Mouse (Mus musculus): ENCODE data around the gene Rprd2.
"Not testable (repeated sequence)": the region's sequence is repeated elsewhere in the genome, so short reads cannot be mapped to it uniquely, and the experiment has no call there.

The Rprd2 gene

DNA sequence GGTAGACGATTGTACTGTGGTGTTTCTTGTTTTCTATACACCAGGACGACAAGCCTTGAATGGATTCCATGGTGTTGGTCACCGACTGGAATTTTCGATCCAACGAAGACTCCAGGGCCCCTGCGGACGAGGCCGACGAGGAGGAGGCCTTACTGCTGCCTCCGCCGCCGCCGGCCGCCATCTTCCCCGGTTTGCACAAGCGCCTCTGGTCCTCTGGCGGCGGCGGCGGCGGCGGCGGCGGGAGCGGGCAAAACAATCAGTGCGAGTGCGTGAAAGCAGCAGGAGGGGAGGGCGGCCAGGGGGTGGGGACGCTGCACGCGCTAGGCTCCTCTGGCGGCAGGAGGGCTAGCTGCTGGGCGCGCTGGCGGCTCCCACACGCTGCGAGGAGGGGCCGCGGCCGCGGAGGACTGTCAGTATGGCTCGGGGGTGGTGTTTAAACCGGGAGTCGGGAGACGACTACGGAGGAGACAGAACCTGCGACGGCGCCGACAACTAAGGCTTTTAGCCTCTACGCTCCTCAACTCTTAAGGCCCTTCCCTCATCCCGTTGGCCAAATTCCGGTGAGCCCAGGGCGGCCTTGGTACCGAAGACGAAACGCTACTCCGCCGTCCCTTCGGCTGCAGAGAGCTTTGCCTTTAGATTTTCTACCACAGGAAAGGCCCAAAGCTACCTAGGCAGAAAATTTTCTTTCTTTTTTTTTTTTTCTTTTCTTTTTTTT lies at the start of gene Rprd2:
TSS of gene Rprd2 (minus strand) at position 293 of the 718 bp plus-strand sequence.
- DNase-seq (ENCODE audit: low spot score in 2 of 2): peak; percentile 74 to 89

DNA sequence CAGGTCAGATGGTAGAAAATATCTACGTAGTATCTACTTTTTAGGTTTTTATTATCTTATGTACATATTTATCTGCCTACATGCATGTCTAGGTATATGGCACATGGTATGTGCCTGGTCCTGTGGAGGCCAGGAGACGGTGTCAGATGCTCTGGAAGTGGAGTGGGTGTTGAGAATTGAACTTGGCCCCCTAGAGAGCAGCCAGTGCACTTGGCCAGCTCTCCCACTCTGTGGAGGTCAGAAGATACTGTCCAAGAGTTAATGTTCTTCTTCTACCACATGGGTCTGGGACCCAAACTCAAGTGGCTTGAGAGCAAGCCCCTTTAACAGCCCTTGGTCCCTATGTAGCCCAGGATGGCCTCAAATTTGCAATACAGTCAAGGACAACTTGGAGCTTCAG lies 48.7 kb upstream of the Rprd2 start:
- no peak for DNase-seq (ENCODE audit: low spot score in 2 of 2)

DNA sequence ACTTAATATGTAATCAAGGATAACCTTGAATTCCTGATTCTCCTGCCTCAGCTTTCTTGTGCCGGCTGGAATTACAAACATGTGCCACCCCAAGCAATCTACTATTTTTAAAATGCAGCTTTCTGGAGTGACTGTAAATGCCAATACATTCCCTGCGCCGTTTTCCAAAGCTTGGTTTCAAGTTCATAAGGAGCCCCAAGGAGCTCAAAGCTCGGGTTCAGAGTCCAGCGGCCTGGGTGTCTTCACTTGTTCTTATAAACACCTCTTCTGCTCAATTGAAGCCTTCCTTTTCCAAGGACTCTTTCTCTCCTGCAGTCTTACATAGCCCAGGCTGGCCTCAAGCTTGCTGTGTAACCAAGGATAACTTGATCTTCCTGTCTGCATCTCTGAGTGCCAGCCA lies 47.4 kb upstream of the Rprd2 start:
- no peak for DNase-seq (ENCODE audit: low spot score in 2 of 2)

DNA sequence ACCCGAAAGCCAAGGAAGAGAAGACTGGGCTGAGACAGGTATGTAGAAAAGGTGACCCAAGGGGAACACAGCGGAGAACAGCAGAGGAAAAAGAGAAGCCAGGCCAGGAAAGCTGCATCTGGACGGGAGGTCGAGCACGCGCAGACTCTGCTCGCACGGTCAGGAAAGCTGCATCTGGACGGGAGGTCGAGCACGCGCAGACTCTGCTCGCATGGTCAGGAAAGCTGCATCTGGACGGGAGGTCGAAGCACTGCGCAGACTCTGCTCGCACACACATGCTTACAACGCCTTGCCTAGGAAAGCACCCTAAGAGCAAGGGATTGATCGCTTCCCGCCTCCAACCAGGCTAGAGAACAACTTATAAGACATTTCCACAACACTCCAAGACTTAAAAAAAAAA lies 46.9 kb upstream of the Rprd2 start:
- no peak for DNase-seq (ENCODE audit: low spot score in 2 of 2)

DNA sequence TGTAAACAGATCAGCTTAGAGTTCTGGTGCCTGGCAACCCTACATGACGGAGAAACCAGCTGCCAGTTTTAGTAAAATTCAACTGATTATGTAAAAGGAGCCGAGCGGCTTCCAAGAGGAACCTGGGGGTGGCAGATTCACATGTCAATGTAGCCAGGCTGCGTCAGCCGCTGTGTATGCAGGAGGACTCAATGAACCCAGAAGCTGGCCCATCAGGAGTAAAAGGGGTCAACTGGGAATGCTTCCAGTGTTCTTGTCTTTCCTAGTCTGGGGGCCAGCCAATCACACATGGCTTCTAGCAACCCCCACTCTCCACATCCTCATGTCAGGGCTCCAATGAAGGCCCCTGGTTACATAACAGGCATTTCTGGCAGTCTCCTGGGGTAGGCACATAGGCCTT lies 46.4 kb upstream of the Rprd2 start:
- DNase-seq (ENCODE audit: low spot score in 2 of 2): no peak

DNA sequence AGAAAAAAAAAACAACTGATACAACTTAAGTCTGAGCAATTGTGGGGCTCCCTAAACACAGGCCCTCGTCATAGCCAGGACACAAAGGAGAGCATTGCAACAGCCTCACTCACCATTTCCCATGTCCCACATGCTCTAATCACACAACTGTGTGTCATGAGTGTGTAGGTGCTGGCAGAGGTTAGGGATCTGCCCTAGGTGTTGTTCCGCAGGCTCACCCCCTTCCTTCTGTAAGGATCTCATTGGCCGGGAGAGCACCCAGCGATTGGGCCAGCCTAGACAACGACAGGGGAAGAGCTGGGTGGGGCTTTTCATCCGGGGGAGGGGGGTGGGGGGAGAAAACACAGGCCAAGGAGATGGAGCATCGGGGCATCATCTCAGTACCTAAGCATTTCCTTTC lies 44.9 kb upstream of the Rprd2 start:
- DNase-seq (ENCODE audit: low spot score in 2 of 2): no peak

DNA sequence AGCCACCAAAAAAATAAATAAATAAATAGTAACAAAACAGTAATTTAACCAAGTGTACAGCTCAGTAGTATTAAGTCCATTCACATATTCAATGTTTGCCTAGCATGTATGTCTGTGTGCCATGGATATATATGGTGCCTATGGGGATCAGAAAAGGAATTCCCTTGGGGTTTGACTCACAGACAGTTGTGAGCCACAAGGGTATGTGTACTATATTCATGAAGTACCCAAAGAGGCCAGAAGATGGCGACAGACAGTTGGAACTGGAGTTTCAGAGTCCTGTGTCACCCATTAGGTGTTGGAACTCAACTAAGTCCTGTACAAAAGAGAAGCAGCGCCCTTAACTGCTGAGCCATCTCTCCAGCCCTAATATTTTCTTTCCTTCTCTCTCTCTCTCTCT lies 43.1 kb upstream of the Rprd2 start:
- DNase-seq (ENCODE audit: low spot score in 2 of 2): peak; percentile 84 to 90

DNA sequence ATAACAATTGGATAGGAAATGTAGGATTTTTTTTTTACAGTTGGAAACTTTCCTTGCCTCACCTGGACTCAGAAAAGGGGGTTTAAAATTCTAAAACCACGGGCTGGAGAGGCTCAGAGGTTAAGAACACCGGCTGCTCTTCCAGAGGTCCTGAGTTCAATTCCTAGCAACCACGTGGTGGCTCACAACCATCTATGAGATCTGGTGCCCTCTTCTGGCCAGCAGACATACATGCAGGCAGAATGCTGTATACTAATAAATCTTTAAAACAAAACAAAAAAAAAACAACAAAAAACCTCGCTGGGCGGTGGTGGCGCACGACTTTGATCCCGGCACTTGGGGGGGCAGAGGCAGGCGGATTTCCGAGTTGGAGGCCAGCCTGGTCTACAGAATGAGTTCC lies 42.6 kb upstream of the Rprd2 start:
- peak; percentile 28 to 76 for DNase-seq (ENCODE audit: low spot score in 2 of 2)

DNA sequence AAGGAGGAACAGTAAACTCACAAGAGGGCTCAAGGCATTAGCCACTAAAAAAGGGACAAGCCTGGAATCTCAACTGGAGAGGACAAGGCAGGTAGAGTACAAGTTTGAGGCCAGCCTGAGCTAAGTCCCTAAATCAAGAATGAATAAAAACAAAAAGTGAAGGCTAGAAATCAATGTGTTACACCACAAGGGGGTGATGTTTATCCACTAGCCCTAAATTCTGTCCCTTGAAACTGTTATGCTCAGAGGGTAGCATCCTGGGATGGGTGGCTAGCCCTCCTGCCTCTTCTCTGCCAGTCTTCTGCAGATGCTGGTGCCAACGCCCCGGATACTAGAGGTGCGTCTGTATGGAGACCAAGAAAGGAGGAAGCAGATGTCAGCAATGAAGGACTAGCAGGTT lies 41.7 kb upstream of the Rprd2 start:
- no peak for DNase-seq (ENCODE audit: low spot score in 2 of 2)

DNA sequence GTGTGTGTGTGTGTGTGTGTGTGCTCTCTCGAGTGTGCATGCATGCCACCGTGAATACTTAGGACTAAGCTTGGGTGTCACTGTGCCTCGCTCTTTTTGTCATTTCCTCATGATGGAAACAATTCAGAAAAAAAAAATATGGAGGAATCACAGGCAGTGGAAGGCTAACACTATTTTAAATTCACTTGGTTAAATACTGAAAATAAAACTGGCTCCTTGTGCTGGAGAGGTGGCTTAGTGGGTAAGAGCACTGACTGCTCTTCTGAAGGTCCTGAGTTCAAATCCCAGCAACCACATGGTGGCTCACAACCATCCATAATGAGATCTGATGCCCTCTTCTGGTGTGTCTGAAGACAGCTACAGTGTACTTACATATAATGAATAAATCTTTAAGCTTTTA lies 39.6 kb upstream of the Rprd2 start:
- DNase-seq (ENCODE audit: low spot score in 2 of 2): not testable (repeated sequence)

DNA sequence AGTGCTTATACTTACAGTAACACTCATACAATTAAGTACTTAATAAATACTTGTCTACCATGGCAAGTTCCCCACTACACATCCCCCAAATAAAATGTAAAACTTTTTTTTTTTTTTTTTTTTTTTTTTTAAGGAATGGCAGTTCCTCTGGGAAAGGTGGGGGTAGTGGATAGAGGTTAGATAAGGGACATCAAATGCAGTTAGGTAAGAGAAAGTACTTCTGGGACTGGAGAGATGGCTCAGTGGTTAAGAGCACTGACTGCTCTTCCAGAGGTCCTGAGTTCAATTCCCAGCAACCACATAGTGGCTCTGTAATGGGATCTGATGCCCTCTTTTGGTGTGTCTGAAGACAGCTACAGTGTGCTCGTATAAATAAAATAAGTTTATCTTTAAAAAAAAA lies 38.4 kb upstream of the Rprd2 start:
- not testable (repeated sequence) for DNase-seq (ENCODE audit: low spot score in 2 of 2)

DNA sequence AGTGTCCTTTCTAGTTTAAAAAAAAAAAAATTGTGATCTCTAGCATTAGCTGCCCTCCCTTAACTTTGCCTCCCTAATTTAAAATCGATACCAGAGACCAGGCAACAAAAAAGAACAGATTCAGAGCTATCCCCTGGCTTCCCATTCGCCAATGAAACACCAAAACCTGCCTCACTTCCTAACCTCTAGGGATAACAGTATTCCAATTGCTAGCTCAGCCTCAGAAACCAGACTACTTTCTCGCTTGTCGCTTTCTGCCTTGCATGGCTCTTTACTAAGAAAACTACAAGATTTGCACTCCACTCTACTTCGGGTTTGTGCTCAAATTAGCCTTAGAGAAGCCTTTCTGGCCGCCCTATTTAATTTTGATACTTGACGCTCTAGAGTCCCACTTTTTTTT lies 37.5 kb upstream of the Rprd2 start:
- peak in 1 of 2 experiments; percentile 57 for DNase-seq (ENCODE audit: low spot score in 2 of 2)

DNA sequence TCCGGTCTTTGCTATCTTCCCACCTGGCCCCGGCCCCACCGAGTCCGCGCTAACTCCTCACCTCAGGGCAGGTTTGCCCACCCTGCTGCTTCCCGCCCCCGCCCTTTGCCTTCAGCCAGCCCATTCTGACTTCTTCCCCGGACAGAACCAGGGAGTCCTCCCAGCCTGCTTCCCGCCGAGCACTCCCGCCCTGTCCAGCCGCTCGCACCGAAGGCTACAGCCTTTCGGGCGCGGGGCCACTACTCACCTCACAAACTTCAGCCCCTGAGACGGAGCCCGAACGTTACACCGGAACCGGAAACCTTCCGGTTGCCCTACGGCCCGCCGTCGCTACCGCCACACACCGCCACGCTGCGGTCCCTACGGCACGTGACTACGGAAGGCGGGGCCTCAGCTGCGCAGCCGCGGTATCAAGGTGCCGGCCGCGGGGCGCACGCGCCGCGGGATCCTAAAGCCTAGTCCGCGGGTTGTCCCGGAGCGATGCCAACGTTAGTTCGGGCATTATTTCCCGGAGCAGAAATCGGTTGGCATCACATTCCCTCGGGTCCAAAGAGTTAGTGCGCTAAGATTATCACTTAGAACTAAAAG lies 36.9 kb upstream of the Rprd2 start, which contains the start of gene Prpf3:
TSS of gene Prpf3 (minus strand) at position 384 of the 588 bp plus-strand sequence.
- DNase-seq (ENCODE audit: low spot score in 2 of 2): peak; percentile 94 to 96

DNA sequence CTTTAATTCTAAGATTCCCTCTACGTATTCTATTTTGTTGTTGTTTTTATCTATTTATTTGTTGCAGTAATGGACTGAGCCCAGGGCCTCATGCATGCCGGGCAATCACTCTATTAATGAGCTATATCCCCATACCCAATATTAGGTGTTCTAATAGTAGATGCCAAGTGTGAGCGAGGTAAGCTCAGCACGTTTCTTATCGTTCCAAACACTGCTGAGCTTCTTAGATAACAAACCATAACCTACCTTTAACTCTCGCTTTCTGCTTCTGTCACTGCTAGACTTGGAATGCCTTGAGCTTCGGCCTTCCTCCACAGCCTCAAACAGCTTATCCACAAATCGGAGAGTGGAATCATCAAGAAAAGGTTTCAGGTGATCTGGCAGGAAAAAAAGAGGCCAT lies 32.7 kb upstream of the Rprd2 start:
- DNase-seq (ENCODE audit: low spot score in 2 of 2): no peak

DNA sequence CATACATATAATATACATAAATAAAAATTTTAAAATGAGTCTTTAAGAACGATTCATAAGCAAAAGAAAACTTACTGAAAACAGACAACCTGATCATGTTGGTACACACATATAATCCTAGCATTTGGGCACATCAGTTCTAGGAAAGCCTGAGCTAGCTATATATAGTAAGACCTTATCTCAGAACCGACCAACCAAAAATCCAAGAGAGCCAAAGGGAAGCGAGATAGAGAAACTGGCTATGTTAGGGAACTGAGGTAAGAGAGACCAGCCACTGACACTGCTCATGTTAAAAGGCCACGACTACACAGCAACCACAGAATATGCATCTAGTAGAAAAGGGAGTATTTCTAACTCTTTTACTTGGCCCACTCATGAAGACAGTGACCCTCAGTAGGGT lies 31.9 kb upstream of the Rprd2 start:
- DNase-seq (ENCODE audit: low spot score in 2 of 2): no peak

DNA sequence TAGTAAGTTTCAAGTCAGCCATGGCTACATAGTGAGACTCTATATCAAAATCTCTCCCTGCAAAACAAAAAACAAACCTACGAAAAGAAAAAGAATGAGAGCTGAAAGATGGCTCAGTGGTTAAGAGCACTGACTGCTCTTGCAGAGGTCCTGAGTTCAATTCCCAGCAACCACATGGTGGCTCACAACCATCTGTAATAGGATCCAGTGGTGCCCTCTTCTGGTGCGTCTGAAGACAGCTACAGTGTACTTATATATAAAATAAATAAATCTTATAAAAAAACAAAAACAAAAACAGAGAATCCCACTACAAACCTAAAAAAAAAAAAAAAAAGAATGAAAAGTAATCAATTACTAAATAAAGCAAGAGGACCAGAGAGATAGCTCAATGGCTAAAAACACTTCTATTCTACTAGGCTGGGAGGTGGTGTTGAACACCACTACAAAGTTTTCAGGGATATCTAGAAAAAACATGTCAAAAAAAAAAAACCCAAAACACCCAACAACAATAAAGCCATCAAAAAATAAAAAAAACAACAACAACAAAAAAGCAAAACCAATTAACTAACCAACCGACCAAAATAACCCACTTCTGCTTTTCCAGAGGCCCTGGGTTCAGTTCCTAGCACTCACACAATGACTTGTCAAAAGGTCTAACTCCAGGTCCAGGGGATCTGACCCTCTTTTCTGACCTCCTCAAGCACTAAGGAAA lies 24.0 kb upstream of the Rprd2 start:
- DNase-seq (ENCODE audit: low spot score in 2 of 2): no peak

DNA sequence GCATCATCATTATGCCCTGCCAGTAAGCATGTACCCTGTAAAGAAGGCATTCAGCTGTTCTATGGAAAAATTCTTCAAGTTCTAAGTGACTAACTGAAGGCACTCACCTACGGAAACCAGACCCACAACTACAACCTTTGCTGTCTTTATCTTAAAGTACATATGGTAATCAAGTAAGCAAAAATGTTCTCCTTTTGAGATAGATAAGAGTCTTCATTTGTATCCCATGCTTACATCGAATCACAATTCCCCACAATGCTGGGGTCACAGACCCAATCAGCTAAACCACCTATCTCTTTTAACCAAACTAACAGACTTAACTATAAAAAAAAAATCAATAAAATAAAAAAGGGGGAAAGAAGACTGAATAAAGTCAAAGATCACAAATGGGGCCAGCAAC lies 20.6 kb upstream of the Rprd2 start:
- DNase-seq (ENCODE audit: low spot score in 2 of 2): no peak

DNA sequence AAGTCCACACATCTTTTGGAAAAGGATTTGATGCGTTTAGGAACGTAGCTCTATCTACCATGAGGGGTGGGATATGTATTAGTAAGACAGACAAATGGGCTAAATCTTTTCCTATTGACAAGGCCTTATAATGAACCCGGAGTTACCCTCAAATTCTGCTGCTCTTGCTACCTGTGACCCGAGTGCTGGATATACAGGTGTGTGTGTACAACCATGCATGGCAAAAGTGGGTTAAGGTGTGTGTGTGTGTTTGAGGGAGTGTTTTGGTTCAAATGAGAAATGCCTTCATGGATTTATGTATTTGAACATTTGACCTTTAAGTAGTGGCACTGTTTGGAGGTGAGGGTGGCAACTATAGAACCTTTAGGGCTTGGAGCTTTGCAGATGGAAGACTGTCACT lies 10.4 kb upstream of the Rprd2 start:
- no peak for DNase-seq (ENCODE audit: low spot score in 2 of 2)

DNA sequence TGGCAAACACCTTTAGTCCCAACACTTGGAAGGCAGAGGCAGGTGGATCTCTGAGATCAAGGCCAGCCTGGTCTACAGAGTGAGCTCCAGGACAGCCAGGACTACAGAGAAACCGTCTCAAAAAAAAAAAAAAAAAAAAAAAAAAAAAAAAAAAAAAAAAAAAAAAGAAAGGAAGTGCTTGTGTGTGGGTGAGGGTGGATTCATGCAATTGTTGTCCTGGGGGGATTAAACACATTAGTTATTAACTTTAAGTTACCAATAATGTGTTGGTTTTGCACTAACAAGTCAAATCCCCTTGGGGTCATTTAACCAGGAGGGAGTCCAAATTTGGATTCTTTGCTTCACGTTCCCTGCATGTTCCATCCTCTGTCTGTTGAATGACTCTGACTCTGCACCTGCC lies 7.6 kb upstream of the Rprd2 start:
- no peak for DNase-seq (ENCODE audit: low spot score in 2 of 2)

DNA sequence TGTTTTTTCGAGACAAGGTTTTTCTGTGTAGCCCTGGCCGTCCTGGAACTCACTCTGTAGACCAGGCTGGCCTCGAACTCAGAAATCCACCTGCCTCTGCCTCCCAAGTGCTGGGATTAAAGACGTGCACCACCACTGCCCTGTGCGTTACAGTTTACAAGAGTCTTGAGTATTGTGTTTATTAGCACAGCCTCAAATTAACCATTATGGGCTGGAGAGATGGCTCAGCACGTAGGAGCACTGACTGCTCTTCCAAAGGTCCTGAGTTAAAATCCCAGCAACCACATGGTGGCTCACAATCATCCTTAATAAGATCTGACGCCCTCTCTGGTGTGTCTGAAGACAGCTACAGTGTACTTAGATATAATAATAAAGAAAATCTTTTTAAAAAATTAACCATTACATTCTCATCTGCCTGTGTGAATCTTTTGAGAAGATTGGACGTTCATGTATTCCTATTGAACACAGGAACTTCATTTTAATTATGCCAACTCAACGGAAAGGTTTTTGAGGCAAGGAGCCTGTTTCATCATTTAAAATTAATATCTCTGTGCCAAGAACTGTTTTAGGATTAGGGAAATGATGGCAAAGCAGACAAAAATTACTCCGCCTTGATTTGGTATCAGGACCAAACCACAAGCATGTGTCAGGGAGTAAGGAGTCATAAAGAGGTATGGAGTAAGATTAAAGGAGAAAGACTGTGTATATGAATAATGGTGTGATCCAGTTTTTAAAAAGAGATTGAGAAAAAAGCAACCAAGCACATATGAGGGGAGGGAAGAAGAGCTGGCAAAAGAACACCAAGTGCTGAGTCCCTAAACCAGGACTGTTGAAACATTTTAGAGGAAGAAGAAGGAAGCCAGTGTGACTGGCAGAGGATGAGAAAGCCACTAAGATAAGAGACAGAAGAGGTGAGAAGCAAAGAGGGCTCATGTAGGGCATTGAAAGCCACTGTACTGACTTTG lies 1.7 kb upstream of the Rprd2 start:
- DNase-seq (ENCODE audit: low spot score in 2 of 2): peak in 1 of 2 experiments; percentile 14

DNA sequence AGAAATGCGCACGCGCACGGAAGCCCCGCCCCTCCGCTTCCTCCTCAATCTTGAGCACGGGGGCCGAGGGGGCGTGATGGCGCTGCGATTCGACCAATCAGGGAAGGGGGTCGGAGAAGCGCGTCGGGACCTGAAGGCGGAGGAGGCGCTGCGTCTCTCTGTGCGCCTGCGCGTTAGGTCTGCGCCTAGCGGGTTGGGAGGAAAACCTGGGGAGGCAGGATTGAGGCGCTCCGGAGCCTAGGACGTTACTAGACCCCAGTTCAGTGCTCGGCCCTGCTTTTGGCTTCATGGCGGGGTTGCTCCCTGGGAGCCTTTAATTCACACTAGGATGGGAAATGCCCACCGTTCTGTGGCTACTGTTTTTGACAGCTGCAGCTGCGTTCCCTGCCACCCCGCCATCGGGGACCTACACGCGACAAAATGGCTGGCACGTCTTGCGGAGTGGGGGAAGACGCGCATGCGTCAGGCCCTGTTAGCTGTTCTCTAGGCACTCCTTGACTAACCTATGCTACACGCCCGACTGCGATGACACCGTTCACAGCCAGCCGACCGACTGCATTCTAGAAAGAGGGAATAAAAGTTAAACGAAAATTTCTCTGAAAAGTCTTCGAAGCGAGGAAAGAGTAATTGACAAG lies 805 bp upstream of the Rprd2 start:
- peak; percentile 100 for DNase-seq (ENCODE audit: low spot score in 2 of 2)

Measured in spleen, postnatal 4 days (tissue).